Mouse (Mus musculus) gastrocnemius, postnatal 36 days (tissue): ENCODE measurements around the gene Rprml. TPM values are rescaled to one million over a fixed set of nuclear protein-coding genes. Genes with fewer than 3 reads are reported as not detected.
"Not testable (repeated sequence)": the region's sequence is repeated elsewhere in the genome, so short reads cannot be mapped to it uniquely, and the experiment has no call there.

Source experiments
- DNase-seq, 2 experiments: peaks; one replicate each; pipeline ENCODE4 v3.0.0; 2022
- intact Hi-C: fragments of 180-260 bp; cut with DNase I; formaldehyde crosslinking; loops from one replicate; pipeline ENCODE4 v1.15.1; 2025
- total RNA-seq, 2 experiments: library from RNA; stranded (reverse); gene quantifications; 2 replicates each; pipeline ENCODE4 v1.2.3; 2021

Rprml gene
- total RNA-seq, 2 experiments from 2014 or later = not detected

- intact Hi-C loops = no loop called here
- no peak for DNase-seq
Measured at GRCm38 (mm10) chr11:103661863-103662262, 12.5 kb downstream of the Rprml start.

GRCm38 (mm10) chr11:103662546-103662945, 13.2 kb downstream of the Rprml start:
- intact Hi-C loops = no loop called here

GRCm38 (mm10) chr11:103663119-103663518, 13.7 kb downstream of the Rprml start:
- intact Hi-C loops = no loop called here
- no peak for DNase-seq

More at GRCm38 (mm10) chr11:103662546-103662945, 13.2 kb downstream of the Rprml start:
- DNase-seq = no peak

- intact Hi-C loops = no loop called here
- DNase-seq = no peak
Measured at GRCm38 (mm10) chr11:103665695-103666094, 16.3 kb downstream of the Rprml start.

- intact Hi-C loops = no loop called here
- DNase-seq = no peak
Measured at GRCm38 (mm10) chr11:103666181-103666906, 17.0 kb downstream of the Rprml start.

- no peak for DNase-seq
- intact Hi-C loops = no loop called here
Measured at GRCm38 (mm10) chr11:103666907-103667426, 17.6 kb downstream of the Rprml start.

- no peak for DNase-seq
- intact Hi-C loops = loop anchor here (2.0 kb wide), 1 partner anchor 37 kb away; the partner anchor contains the start of gene Lyzl6
Measured at GRCm38 (mm10) chr11:103675556-103675955, 26.2 kb downstream of the Rprml start.

- intact Hi-C loops, DNase-seq: not testable (repeated sequence)
Measured at GRCm38 (mm10) chr11:103677042-103677441, 27.7 kb downstream of the Rprml start.

GRCm38 (mm10) chr11:103683667-103684334, 34.4 kb downstream of the Rprml start:
- DNase-seq = no peak
- intact Hi-C loops = no loop called here

- DNase-seq = no peak
- intact Hi-C loops = no loop called here
Measured at GRCm38 (mm10) chr11:103685261-103685736, 35.9 kb downstream of the Rprml start.

- intact Hi-C loops = no loop called here
- DNase-seq = no peak
Measured at GRCm38 (mm10) chr11:103686706-103687105, 37.3 kb downstream of the Rprml start.

- DNase-seq = no peak
- intact Hi-C loops = no loop called here
Measured at GRCm38 (mm10) chr11:103688271-103688979, 39.1 kb downstream of the Rprml start.

- no peak for DNase-seq
Measured at GRCm38 (mm10) chr11:103688980-103689378, 39.6 kb downstream of the Rprml start.

GRCm38 (mm10) chr11:103691036-103691435, 41.7 kb downstream of the Rprml start:
- intact Hi-C loops = no loop called here
- DNase-seq = no peak

More at GRCm38 (mm10) chr11:103688980-103689378, 39.6 kb downstream of the Rprml start:
- intact Hi-C loops = no loop called here

GRCm38 (mm10) chr11:103693241-103693640, 43.9 kb downstream of the Rprml start:
- DNase-seq = no peak
- intact Hi-C loops = no loop called here

GRCm38 (mm10) chr11:103696851-103697564, 47.6 kb downstream of the Rprml start:
- DNase-seq = no peak

GRCm38 (mm10) chr11:103697565-103698176, 48.3 kb downstream of the Rprml start, which contains the start of gene Gosr2:
TSS of gene Gosr2 (minus strand) at chr11:103697898.
- intact Hi-C loops = no loop called here
- peak; percentile 81 to 91 for DNase-seq

More at GRCm38 (mm10) chr11:103696851-103697564, 47.6 kb downstream of the Rprml start:
- intact Hi-C loops = no loop called here

- intact Hi-C loops = no loop called here
- no peak for DNase-seq
Measured at GRCm38 (mm10) chr11:103698226-103698625, 48.9 kb downstream of the Rprml start.
